ENCODE assay signal across 12 mouse cellular contexts in genomic region chr13:112753522-112753921, GRCm38 (mm10). TPM values are rescaled to one million over a fixed set of nuclear protein-coding genes. Genes with fewer than 3 reads are reported as not detected.
DNase-seq lines count a peak whose midpoint lies in the region; ATAC-seq and TF ChIP-seq lines count a peak whose summit lies in the region.
"Had no signal": no experiment of that assay in that cellular context is flagged by ENCODE, and none has a peak within 500 bp of the region (broad histone marks: within the 10 kb centered on the region; RNA-seq: fewer than 3 reads in every experiment).

No protein-coding gene starts in this region.

- no peaks in the 10 kb centered on the region for H3K36me3 ChIP-seq in liver, adult 2 months (ENCODE audit: control insufficient read depth, insufficient read depth, low read length)
- H3K36me3 ChIP-seq in heart, embryonic 15.5 days = no peaks in the 10 kb centered on the region
- no peaks in the 10 kb centered on the region for H3K36me3 ChIP-seq in small intestine, adult 2 months (ENCODE audit: control insufficient read depth, insufficient read depth, low read length)

- TF ChIP-seq POLR2A in liver, adult 2 months (IDR thresholded peaks at IDR 0.05; ENCODE audit: extremely low read depth, insufficient read depth, low read length) = no peak
- TF ChIP-seq POLR2A in small intestine, adult 2 months (IDR thresholded peaks at IDR 0.05; ENCODE audit: low read depth, low read length) = no peak

- no peaks in the 10 kb centered on the region for H3K79me2 ChIP-seq in liver, adult 2 months (ENCODE audit: control insufficient read depth, insufficient read depth, low read length)

- no peaks in the 10 kb centered on the region for H3K9me3 ChIP-seq in heart, embryonic 15.5 days (replicated peaks)

- intact Hi-C loops in left cerebral cortex, postnatal 14 days (cut with DNase I) = loop anchor here (5.0 kb wide), 1 partner anchor 49 kb away; the partner anchor contains the start of gene Plpp1

- no peak overlapping the region for H3K9ac ChIP-seq in liver, adult 2 months (ENCODE audit: low read depth, low read length)
- H3K9ac ChIP-seq in heart, embryonic 15.5 days = no peak overlapping the region
- H3K9ac ChIP-seq: forebrain, postnatal 0 days; liver, embryonic 14.5 days had no signal

- H3K4me2 ChIP-seq in heart, embryonic 15.5 days = no peak overlapping the region

- no peak for ATAC-seq in heart, embryonic 15.5 days (replicated peaks; ENCODE audit: insufficient number of reproducible peaks, insufficient read depth, low FRiP score, low read depth)
- ATAC-seq: forebrain, postnatal 0 days had no signal

- peak overlapping the region; percentile 57 for H3K27ac ChIP-seq in liver, adult 2 months (replicated peaks; ENCODE audit: insufficient read depth, low read depth, low read length)
- H3K27ac ChIP-seq in heart, embryonic 15.5 days = peak overlapping the region; percentile 74
- H3K27ac ChIP-seq in small intestine, adult 2 months (ENCODE audit: insufficient read depth, low read depth, low read length) = peak overlapping the region; percentile 18; the same call in 1 of the 2 replicates
- H3K27ac ChIP-seq: liver, embryonic 14.5 days had no signal

- DNase-seq in liver, adult 2 months (ENCODE audit: extremely low read depth, low read depth, low spot score) = peak; percentile 29
- DNase-seq in liver = no peak
- peak; percentile 60 to 73 for DNase-seq in kidney, postnatal 4 days
- no peak for DNase-seq in cerebellum, postnatal 25 days
- DNase-seq in left cerebral cortex, postnatal 14 days (ENCODE audit: low spot score in 2 of 2) = no peak
- DNase-seq in left cerebral cortex, adult 11 months (ENCODE audit: low spot score) = no peak
- DNase-seq: cerebellum, postnatal 36 days; forebrain, postnatal 0 days; right cerebral cortex, postnatal 14 days had no signal

- peaks cover 2% of the 10 kb centered on the region for H3K4me1 ChIP-seq in liver, adult 2 months (ENCODE audit: control insufficient read depth, insufficient read depth, low read length)
- H3K4me1 ChIP-seq in heart, embryonic 15.5 days (replicated peaks) = peaks cover 36% of the 10 kb centered on the region
- H3K4me1 ChIP-seq in small intestine, adult 2 months (ENCODE audit: control insufficient read depth, insufficient read depth, insufficient read length, low read length) = peaks cover 4% of the 10 kb centered on the region; the same call in 1 of the 2 replicates

- 71% methylated on average over 9 of the region's 9 CpGs for WGBS in liver, adult 2 months
- 67% methylated on average over 9 of the region's 9 CpGs for WGBS in heart, embryonic 15.5 days
- WGBS in small intestine, adult 2 months = 81% methylated on average over 9 of the region's 9 CpGs

- no peak for TF ChIP-seq CTCF in liver, adult 2 months (IDR thresholded peaks at IDR 0.05; ENCODE audit: low read depth, low read length)
- TF ChIP-seq CTCF in small intestine, adult 2 months (IDR thresholded peaks at IDR 0.05; ENCODE audit: extremely low read depth, insufficient read length, insufficient replicate concordance, low read depth, low read length) = no peak

- no peaks in the 10 kb centered on the region for H3K27me3 ChIP-seq in liver, adult 2 months (ENCODE audit: control insufficient read depth, insufficient read depth, low read length)
- no peaks in the 10 kb centered on the region for H3K27me3 ChIP-seq in heart, embryonic 15.5 days
- no peaks in the 10 kb centered on the region for H3K27me3 ChIP-seq in small intestine, adult 2 months (ENCODE audit: control insufficient read depth, insufficient read depth, low read length)

- no peak overlapping the region for H3K4me3 ChIP-seq in liver, adult 2 months (ENCODE audit: insufficient read depth, low read depth, low read length)
- no peak overlapping the region for H3K4me3 ChIP-seq in heart, embryonic 15.5 days
- H3K4me3 ChIP-seq in small intestine, adult 2 months (ENCODE audit: low read depth, low read length) = no peak overlapping the region

RNA-seq across cellular contexts. Expression of gene Plpp1, which starts 47.1 kb away (rescaled TPM):
- total RNA-seq in liver, adult 2 months (2014; rRNA removed) = 18.6 and 24.3 TPM in 2 replicates
- 13.4 and 15.0 TPM in 2 replicates for polyA plus RNA-seq in liver, adult 2 months (2012; rRNA removed)
- polyA plus RNA-seq in heart, embryonic 15.5 days (2015; fragmentation: Nextera tagmentation; extraction: Ambion mirVana) = 54.1 and 61.2 TPM in 2 replicates
- 38.7 and 102 TPM in 2 replicates for polyA plus RNA-seq in small intestine, adult 2 months (2012; rRNA removed)
- total RNA-seq in left cerebral cortex, postnatal 14 days (2021) = 10 to 100 TPM; 26.9 TPM

Comparison
In these comparisons a context has a peak if more than half of its experiments do, and no peak if none do; other contexts are left out.
1. DNase-seq: peak in liver, adult 2 months (single experiment) and kidney, postnatal 4 days (2 of 2); none in liver (single experiment), cerebellum, postnatal 25 days (0 of 2), left cerebral cortex, postnatal 14 days (0 of 2) and left cerebral cortex, adult 11 months (single experiment).
2. H3K27ac ChIP-seq: peak in every context shown above with its lines; median percentile 74 in heart, embryonic 15.5 days; 57 in liver, adult 2 months; 18 in small intestine, adult 2 months.